Mouse (Mus musculus): ENCODE data around the gene Fgf22. TPM values are rescaled to one million over a fixed set of nuclear protein-coding genes. Genes with fewer than 3 reads are reported as not detected.
"Not testable (repeated sequence)": the region's sequence is repeated elsewhere in the genome, so short reads cannot be mapped to it uniquely, and the experiment has no call there.

Fgf22 gene
- total RNA-seq, 2 experiments from 2014 or later, result not detected

DNA sequence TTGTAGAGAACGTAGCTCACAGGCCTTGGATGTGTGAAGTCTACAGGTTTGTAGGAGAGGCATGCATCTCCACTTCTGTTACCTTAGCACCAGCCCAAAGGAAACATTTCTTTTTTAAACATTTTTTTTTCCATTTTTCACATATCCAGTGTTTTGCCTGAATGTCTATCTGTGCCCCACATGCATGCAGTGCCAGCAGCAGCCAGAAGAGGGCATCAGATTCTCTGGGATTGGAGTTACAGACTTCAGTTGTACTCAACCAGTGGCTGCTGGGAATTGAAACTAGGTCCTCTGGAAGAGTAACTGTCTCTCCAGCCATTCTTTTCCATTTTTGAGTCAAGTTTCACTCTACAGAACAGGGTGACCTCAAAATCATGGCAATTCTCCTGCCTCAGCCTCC lies 22.4 kb upstream of the Fgf22 start:
- no peak for DNase-seq (ENCODE audit: low spot score)

DNA sequence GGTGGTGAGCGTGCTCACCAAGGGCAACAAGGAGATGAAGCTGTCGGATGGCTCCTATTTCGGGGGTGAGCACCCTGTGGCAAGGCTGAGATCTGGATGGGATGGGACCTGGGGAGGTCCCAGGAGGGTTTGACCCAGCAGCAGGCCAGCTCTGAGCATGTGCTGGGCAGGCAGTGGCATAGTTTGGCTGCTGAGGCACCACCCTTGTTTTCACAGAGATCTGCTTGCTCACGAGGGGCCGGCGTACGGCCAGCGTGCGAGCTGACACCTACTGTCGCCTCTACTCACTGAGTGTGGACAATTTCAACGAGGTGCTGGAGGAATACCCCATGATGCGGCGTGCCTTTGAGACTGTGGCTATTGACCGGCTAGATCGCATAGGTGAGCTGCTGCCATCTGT lies 21.0 kb upstream of the Fgf22 start:
- no peak for DNase-seq (ENCODE audit: low spot score)

DNA sequence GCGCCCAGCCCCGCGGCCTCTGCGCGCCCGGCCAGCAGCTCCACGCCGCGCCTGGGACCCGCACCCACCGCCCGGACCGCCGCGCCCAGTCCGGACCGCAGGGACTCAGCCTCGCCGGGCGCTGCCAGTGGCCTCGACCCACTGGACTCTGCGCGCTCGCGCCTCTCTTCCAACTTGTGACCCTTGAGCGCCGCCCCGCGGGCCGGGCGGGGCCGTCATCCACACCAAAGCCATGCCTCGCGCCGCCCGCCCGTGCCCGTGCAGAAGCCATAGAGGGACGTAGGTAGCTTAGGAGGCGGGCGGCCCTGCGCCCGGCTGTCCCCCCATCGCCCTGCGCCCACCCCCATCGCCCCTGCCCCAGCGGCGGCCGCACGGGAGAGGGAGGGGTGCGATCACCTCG lies 19.5 kb upstream of the Fgf22 start:
- DNase-seq (ENCODE audit: low spot score), result no peak

DNA sequence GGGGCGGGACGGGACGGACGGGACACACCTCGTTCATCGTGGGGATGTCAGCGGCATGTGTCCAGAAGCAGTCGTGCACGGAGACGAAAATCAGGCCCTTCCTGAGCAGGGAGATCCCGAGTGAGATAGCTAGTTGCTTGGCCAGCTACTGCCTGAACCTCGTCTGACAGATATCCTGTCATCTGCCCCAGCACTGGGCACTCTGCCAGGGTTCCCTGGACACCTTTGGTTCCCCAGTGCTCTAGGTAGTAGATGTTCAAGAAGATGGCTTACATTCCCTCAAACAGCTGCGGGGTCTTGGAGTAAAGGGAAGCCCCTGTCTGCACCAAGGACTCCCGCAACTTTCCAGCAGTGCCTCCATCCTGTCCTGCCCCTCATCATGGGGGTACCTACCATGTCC lies 18.2 kb upstream of the Fgf22 start:
- DNase-seq (ENCODE audit: low spot score), result no peak

DNA sequence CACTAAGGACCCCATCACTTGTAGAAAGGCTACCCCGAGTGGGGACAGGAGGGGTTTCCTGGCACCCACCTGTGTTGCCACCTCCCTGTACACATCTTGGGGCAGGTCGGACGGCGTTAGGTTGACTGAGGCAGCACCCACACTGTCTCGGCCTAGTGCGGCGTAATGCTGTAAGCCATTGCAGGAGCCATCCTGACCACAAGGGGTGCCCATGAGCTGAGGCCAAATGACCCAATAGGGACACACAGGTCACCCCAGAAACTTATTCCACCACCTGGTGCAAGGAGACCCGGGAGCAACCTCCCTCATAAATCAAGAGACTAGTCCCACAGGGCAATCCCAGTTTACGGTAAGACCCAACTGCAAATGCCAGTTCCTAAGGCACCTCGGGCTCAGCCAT lies 16.6 kb upstream of the Fgf22 start:
- no peak for DNase-seq (ENCODE audit: low spot score)

DNA sequence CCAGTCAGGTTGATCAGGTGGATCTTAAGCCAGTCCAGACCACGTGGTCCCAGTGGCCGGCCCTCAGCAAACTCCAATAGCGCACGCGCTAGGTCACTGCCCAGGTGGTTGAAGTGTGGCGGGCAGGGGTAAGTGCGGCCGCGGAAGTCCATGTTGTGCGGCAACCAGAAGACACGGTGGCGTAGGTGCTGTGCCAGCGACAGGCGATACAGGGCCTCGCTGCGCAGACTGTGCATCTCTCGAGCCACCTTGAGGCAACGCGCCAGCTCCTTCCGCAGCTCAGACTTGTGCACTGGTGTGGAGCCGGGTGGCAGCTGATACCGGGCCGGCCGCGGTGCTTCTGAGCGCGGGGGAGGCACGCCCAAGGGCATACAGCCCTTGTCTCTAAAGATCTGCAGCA lies 15.6 kb upstream of the Fgf22 start:
- no peak for DNase-seq (ENCODE audit: low spot score)

DNA sequence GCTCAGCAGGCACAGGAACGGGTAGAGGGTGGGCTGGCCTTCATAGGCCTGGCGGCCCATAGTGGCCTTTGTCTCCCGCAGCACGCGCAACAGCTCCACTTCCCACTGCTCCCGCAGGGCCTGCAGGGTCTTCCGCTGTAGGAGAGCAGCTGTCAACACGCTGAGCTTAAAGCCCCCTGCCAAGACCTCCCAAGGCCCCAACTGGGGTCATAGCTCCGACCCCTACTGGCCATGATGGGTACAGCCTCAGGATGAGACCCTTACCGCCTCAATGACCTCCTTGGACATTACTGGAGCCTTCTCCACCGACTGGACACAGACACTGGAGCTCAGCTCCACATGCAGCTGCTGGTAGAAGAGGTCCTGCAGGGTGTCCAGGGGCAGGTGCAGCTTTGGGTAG lies 14.0 kb upstream of the Fgf22 start:
- no peak for DNase-seq (ENCODE audit: low spot score)

DNA sequence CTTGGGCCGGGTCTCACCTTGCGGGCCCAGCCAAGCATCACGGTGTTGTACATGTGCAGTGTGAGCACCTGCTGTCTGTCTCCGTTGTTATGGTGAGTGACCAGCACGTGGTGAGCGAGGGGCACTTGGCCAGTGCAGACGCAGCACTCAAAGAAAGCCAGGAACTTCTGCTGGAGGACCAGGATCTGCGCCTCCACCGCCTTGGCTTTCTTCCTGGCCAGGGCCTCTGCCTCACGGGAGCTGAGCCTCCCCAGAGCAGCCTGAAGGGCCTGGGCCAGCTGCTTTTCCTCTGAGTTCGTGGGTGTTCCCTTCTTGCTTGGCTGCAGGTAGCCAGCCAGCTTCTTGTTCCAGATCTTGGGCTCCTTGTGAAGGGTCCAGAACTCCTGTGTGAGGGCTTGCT lies 11.7 kb upstream of the Fgf22 start:
- DNase-seq (ENCODE audit: low spot score), result no peak

DNA sequence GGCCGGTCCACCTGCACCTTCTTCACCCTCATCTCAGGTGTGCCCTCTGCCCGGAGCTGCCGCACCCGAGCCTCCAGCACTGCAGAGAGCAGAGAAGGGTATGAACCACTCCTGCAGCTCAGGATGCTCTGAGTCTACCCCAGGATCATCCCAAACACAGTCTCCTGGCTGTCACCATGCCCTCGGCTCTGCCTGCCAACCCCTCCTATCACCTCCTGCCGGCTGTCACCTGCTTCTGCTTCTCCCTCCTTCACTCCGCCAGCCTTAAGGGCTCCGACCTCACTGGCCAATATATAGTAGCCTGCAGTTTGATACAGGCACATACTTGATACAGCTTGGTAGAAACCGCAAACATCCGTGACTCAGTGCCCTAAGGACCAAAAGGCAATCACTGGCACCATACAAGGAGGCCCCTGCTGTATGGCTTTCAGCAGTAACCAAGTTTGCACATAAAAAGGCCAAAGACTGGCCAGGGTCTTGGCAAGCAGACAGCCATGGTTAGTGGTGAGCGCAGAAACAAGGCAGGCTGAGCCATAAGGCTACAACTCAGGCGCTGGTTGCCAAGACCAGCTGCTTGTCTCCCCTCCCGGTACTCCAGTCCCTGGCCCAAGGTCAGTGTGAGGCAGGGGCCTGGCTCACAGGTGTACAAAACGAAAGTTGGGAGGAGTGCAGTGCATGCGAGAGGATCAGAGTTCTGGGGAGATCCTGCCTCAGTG lies 11.1 kb upstream of the Fgf22 start:
- DNase-seq (ENCODE audit: low spot score), result no peak

DNA sequence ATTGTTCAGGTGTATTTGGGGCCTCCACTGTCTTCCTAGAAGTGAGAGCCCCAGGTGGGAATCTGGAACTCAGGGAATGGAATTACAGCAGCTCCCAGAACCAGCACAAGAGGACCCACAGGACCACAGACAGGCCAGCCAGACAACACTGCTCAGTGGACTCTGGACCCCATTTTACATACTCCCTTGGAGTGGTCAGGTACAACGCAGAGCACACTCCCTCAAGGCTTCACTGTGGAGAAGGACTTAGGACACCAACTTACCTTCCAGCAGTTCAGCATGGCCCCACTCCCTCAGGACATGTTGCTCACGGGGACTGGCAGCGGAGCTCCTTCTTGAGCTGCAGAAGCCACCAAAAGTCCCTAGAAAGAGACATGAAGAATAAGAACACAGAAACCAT lies 9.5 kb upstream of the Fgf22 start:
- DNase-seq (ENCODE audit: low spot score), result no peak

DNA sequence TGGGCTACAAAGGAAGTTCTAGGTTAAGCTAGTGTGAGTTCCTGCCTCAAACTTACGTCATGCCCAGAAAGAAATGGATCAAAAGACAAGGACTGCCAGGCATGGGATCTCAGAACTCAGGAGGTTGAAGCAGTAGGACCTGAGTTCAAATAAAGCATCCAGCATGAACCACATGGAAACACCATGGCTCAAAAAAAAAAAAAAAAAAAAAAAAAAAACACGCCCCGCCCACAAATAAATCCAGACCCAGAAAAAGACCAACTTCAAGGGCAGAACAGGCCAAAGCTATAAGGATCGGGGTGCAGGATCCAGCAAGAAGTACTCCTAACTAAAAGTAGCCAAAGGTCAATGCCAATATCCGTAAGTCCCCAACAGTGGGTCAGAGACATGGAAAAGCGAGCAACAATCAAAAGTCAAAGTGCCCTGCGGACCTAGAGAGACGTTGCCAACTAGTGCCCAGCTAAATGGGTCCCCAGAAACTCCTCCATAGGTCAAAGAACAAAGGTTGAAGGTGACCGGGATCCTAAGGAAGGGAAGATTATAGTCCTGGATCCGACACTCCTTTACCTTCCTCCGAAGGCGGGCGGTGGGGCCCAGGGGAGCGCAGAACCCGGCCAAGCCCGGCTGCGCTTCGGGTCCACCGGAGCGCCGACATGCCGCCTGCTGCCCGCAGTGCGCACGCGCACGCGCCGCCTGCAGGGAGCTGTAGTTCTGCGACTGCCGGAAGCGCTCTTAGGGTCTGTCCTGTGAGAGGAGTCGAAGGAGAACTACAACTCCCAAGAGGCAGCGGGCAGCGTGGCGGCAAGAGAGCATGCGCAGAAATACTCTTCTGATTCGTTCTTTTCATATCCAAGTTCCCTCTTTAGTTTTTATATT lies 8.7 kb upstream of the Fgf22 start, which contains the start of gene Polrmt:
Gene Polrmt, minus strand, starts transcription at position 684 of the 876 bp plus-strand sequence.
- peak; percentile 97 for DNase-seq (ENCODE audit: low spot score)

DNA sequence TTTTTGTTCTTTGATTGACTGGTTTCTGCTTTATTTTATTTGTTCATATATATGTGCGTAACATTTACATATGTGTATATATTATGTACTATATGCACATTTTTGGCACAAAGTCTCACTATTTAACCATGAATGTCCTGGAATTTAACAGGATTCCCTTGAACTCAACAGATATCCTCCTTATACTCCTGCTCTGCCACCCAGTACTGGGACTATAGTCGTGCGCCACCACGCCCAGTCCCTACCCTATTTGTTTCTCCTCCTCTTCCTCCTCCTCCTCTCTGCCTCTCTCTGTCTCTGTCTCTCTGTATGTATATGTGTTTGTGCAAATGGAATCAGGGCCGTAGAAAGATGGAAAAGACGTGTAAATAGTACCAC lies 8.1 kb upstream of the Fgf22 start:
- DNase-seq (ENCODE audit: low spot score), result no peak

DNA sequence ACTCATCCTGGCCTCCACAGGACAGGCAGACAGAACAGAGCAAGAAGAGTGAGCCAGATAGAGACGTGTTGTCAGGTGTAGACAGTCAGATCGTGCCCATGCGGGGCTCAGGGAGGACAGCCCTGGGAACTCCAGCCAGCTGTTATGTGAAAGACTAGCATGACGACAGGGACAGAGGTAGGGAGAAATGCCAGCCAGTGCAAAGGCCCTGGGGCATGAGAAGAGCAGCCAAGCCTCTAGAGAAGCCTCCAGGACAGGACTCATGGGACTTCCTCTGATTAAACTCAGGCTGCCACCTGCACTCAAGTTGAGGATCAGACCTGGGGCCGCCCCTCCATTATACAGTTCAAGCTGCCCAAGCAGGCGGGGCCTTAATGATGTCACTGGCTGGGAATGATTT lies 6.4 kb upstream of the Fgf22 start:
- no peak for DNase-seq (ENCODE audit: low spot score)

DNA sequence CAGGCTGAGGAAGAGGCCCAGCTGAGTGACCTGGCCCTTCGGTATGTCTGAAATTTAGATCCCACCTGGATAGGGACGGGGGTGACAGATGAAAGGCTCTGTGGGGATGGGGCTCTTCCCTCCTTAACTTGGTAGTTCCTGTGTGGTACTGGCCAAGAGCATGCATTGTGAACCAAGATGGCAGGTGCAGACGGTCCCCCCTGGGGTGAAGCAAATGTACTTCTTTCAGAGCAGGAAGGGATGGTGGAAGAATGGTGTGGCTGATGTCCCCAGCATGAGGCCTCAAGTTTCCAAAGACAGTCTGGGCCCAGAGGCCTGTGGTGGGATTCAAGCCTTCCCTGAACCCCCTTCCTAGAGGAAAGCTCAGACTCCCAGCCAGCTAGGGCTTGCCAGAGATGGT lies 978 bp downstream of the Fgf22 start:
- no peak for DNase-seq (ENCODE audit: low spot score)

DNA sequence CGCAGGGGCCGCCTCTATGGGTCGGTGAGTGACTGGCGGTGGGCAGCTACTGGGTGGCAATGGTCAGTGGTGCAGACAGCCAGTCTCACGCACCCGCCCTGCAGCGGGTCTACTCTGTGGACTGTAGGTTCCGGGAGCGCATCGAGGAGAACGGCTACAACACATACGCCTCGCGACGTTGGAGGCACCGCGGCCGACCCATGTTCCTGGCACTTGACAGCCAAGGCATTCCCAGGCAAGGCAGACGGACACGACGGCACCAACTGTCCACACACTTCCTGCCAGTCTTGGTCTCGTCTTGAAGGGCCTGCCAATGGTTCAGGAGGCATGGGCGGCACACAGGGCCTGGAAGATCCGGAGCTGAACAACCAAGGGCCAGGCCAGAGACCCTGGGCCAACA lies 1.8 kb downstream of the Fgf22 start:
- DNase-seq (ENCODE audit: low spot score), result no peak

DNA sequence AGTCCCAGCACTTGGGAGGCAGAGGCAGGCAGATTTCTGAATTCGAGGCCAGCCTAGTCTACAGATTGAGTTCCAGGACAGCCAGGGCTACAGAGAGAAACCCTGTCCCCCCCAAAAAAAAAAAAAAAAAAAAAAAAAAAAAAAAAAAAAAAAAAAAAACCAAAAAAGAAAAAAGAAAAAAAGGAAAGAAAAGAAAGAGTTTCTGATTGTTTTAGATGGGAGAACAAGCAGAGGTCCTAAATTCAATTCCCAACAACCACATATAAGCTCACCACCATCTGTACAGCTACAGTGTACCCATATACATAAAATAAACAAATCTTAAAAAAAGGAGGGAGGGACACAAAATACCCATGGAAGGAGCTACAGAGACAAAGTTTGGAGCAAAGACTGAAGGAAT lies 4.8 kb downstream of the Fgf22 start:
- not testable (repeated sequence) for DNase-seq (ENCODE audit: low spot score)

DNA sequence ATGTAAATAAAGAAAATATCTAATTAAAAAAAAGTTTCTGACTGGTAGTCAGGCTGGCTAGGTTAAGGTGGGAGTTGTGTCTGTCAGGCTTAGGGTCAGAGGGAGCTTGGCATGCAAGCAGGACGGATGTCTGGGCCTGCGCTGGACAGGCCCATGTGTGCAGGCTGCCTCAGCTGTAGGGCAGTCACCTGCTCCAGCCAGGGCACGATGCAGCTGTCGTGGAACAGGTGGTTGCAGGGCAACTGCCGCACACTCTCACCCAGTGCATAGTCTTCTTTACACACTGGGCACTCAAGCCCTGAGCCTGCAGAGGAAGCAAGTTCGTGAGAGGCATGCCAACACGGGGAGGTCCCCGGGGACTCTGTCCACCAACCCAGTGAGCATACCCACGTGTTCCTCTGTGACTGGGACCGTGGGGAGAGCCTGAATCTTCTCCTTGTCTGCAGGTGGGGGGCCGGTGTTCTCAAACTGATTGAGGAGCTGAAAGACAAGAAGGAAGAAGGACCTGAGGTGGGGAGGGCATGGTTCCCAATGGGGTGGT lies 5.8 kb downstream of the Fgf22 start:
- no peak for DNase-seq (ENCODE audit: low spot score)

DNA sequence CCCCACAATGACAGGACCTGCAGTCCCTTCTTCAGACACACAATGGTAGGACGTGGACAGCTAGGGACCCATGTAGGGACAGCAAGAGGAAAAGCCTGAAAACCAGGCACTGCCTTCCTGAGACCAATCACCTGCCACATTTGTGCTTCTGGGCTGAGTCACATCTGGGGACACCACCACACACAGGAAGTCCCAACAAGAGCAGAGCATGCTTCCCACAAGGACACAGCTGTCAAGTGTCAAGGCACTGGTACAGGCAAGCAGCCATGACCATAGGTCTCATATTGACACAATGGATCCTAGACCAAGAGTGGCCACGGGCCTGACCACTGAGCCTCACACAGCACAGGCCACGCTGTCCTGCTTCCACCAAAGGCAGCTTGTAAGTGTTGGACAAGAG lies 8.0 kb downstream of the Fgf22 start:
- DNase-seq (ENCODE audit: low spot score), result no peak

DNA sequence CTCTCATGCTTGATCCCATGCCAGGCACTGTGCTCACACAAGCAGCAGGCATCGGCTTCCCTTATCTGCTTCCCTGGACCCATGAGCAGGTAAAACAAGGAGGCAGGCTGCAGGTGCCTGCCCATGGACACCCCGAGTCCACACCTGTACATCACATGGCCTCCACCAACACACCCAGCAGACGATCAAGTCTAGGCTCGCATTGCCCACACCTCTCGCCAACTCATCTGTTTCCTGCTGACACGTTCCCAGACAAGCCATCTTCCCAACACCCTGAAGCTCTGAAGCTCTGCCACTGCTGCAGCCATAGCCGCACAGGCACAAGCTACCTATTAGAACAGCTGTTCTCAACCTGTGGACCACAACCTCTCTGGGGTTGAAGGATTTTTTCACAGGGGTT lies 9.4 kb downstream of the Fgf22 start:
- DNase-seq (ENCODE audit: low spot score), result no peak

DNA sequence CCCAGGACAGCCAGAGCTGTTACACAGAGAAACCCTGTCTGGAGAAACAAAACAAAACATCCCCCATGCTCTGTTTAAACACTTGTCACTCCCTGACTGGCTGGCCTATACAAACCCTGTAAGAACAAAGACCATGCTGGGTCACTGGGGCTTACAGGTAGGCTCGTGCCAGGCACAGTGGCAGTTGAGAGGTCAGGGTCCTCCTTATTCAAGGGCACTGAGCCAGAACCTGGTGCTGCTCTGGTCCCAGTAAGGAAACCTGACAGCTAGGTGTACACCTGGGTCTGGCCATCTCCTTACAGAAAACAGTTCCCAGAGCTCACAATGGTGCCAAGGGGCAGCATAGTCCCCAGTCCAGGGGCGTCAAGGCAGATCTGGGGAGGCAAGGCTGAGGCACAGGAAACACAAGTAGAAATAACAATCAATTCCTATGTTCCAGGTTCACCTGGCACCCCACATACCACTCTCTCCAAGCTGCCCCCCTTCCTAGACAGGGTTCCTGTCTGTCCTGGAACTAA lies 10.4 kb downstream of the Fgf22 start:
- no peak for DNase-seq (ENCODE audit: low spot score)

DNA sequence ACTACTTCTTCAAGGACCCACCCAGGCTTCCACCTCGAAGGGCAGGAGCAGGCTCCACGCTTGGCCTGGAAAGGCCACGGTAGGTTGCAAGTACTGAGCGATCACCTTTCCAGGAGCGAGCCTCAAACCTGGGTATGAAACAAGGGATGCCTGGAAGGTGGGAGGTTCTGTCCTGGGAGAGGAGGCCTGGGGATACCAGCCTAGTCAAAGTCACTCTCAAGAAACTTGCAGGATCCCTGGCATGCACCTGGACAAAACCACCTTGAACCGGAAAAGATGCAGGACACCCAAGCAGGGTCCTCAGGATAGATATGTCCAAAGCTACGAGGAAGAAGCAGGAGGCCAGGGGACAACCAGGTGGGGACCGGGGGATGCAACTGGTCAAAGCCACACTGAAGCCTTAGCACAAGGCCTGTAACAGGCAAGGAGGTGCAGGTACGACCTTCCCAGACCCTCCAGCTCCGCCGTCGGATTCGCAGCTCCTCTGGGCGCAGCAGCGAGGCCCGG lies 11.2 kb downstream of the Fgf22 start:
- no peak for DNase-seq (ENCODE audit: low spot score)

Data from gastrocnemius, adult 18-20 months (tissue).